Mouse (Mus musculus) limb, embryonic 13.5 days (tissue): Measurements from ENCODE around the gene Bri3bp. TPM values are rescaled to one million over a fixed set of nuclear protein-coding genes. Genes with fewer than 3 reads are reported as not detected.
"Not testable (repeated sequence)": the region's sequence is repeated elsewhere in the genome, so short reads cannot be mapped to it uniquely, and the experiment has no call there.

Experiments used
- ATAC-seq: fragments of 200-750 bp; cut with Nextera tagmentation; 2 replicates; pipeline ENCODE4 v1.8.0; 2017; ENCODE audit warnings: low read depth, moderate number of reproducible peaks, moderate TSS enrichment; ENCODE audit not compliant: low FRiP score
- H3K27ac ChIP-seq: fragments of 300-500 bp; sonication (generic); 2 replicates; pipeline ENCODE4 v1.5.1; 2015; ENCODE audit warnings: inconsistent platforms, mild to moderate bottlenecking, moderate library complexity
- H3K27me3 ChIP-seq: fragments of 300-500 bp; sonication (generic); 2 replicates; pipeline ENCODE4 v1.6.1; 2015; ENCODE audit warnings: mild to moderate bottlenecking, inconsistent platforms
- H3K36me3 ChIP-seq: fragments of 300-500 bp; sonication (generic); 2 replicates; pipeline ENCODE4 v1.6.1; 2015; ENCODE audit warnings: inconsistent platforms, mild to moderate bottlenecking, moderate library complexity
- H3K4me1 ChIP-seq: fragments of 300-500 bp; sonication (generic); 2 replicates; pipeline ENCODE4 v1.6.1; 2015; ENCODE audit warnings: inconsistent platforms
- H3K4me2 ChIP-seq: fragments of 300-500 bp; sonication (generic); replicated peaks from 2 replicates; pipeline ENCODE4 v1.6.1; 2015; ENCODE audit warnings: inconsistent platforms, mild to moderate bottlenecking, moderate library complexity
- H3K4me3 ChIP-seq: fragments of 300-500 bp; sonication (generic); 2 replicates; pipeline ENCODE4 v1.5.1; 2015; ENCODE audit warnings: moderate library complexity, mild to moderate bottlenecking, inconsistent platforms
- H3K9ac ChIP-seq: fragments of 300-500 bp; sonication (generic); 2 replicates; pipeline ENCODE4 v1.6.1; 2015; ENCODE audit warnings: mild to moderate bottlenecking, inconsistent platforms
- H3K9me3 ChIP-seq: fragments of 300-500 bp; sonication (generic); 2 replicates; pipeline ENCODE4 v1.6.1; 2016; ENCODE audit warnings: inconsistent platforms
- WGBS: fragments of 180-500 bp; shearing (Covaris S2); methylation state at CpG from one replicate; pipeline ENCODE4 v1.1.7; 2015; 5-methylcytosine and 5-hydroxymethylcytosine counted together
- polyA plus RNA-seq: library from polyadenylated mRNA; unstranded; fragments of >200 nt; fragmentation: Nextera tagmentation; extraction: Ambion mirVana; gene quantifications from 2 replicates; pipeline ENCODE4 v1.2.1, GENCODE M21; 2015

Gene Bri3bp
- polyA plus RNA-seq: 37.3 and 38.1 TPM in 2 replicates

DNA sequence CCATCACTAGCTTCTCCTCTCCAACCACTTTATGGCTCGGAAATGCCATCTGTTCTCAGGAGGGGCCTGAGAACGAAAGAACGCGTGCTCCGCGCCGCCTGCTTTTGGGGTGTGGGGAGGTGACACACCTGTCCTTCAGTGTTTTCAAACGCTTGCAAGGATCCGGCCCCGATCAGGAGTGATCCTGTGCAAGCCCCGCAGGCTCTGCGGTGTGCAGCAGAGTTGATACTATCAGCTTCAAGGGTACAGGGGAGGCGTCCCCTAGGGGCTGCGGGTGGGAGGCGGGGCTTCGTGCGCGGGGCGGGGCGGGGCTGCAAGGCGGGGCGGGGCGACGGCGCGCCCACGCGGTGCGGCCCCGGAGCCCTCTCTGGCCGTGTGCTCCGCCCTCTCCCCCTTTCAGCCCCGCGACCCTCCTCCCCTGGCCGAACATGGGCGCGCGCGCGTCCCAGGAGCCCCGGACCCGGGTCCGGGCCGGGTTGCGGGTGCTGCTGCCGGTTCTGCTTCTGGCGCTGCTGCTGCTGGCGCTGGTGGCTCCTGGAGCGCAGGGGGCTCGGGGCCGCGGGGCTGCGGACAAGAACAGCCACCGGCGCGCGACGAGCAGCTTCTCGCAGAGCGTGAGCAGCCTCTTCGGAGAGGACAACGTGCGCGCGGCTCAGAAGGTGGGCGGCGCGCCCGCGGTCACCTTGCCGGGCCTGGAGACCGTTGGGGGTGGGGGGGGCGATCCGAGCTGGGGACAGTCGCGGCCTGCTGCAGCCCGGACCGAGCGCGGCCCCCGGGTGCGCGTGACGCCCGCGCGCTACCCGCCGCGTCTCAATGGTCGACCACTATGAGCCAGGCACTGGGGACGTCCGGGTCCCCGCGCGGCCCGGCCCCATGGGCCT, at the start of gene Bri3bp:
Bri3bp (plus strand) TSS at position 335 of the 881 bp plus-strand sequence.
- Histone ChIP-seq H3K4me2 (peak within 1 kb of the TSS; percentile 86), H3K9me3 (no peaks in the 10 kb centered on the region)
- WGBS: under 1% methylated on average over 87 of the region's 97 CpGs

DNA sequence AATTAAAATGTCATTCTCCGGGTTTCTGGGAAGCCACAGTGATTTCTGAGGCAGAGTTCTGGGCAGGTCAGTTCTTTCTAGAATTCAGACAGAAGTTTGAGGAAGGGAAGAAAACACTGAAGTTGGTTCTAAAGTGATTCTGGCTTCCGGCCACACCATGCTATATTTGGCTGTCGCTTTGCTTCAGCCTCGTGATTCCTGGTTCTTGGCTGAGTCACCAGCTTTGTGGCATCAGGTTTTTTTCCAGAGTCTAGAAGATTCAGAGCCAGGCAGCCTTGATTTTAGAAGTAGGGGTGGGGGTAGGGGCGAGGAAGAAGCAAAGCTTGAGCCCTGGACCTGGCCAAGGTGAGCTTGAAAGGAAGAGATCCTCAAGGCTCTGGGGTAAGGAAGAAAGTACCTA, 49.8 kb upstream of the Bri3bp start:
- Histone ChIP-seq H3K9me3 (no peaks in the 10 kb centered on the region), H3K27me3 (no peaks in the 10 kb centered on the region), H3K4me1 (peaks cover 35% of the 10 kb centered on the region), H3K4me3 (no peak overlapping the region), H3K4me2 (no peak overlapping the region), H3K9ac (no peak overlapping the region), H3K36me3 (peaks cover 4% of the 10 kb centered on the region; the same call in 1 of the 2 replicates), H3K27ac (no peak overlapping the region; the same call in 1 of the 2 replicates)
- 85% methylated on average over 5 of the region's 5 CpGs for WGBS
- ATAC-seq: no peak

More for the DNA sequence above, at the start of gene Bri3bp:
- H3K36me3 ChIP-seq: peaks cover 4% of the 10 kb centered on the region
- peak within 1 kb of the TSS; percentile 92 for H3K4me3 ChIP-seq
- peak within 1 kb of the TSS; percentile 77 for H3K27ac ChIP-seq
- peaks cover 16% of the 10 kb centered on the region for H3K4me1 ChIP-seq
- no peaks in the 10 kb centered on the region for H3K27me3 ChIP-seq
- H3K9ac ChIP-seq: peak within 1 kb of the TSS; percentile 86
- ATAC-seq: peak; percentile 89

DNA sequence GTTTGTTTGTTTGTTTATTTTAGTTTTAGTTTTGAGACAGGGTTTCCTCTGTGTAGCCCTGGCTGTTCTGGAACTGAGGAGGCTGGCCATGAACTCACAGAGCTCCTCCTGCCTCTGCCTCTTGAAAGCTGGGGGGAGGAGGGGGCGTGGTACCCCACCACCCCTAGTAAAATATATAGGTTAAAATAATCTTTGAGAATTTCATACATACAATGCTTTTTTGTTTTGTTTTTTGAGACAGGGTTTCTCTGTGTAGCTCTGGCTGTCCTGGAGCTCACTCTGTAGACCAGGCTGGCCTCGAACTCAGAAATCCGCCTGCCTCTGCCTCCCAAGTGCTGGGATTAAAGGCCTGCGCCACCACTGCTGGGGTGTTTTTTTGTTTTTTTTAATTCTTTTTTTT, 49.2 kb upstream of the Bri3bp start:
- WGBS: 93% methylated on average over 4 of the region's 4 CpGs

DNA sequence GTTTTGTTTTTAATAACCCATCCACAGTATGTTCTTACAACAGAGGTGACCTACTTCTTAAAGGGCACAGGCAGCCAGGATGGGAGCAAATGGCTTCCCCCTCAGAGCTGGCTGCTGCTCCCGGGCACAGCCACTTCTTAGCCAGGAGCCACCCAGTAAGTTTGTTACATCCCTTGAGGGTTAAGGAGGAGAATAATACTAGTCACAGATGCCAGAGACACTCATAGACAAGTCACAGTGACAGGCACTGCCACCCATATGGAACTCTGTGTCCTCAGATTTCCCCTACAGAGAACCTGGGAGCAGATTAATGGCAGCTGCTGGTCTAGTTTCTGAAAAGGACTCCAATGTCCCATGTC, 48.8 kb upstream of the Bri3bp start:
- ATAC-seq: no peak
- peaks cover 35% of the 10 kb centered on the region for H3K4me1 ChIP-seq
- H3K4me3 ChIP-seq: peak overlapping the region; percentile 14; the same call in 1 of the 2 replicates
- no peaks in the 10 kb centered on the region for H3K9me3 ChIP-seq
- peak overlapping the region; percentile 99 for H3K27ac ChIP-seq
- H3K4me2 ChIP-seq: peak overlapping the region; percentile 70
- peak overlapping the region; percentile 53 for H3K9ac ChIP-seq
- 39% methylated on average over 1 of the region's 1 CpGs for WGBS
- H3K27me3 ChIP-seq: no peaks in the 10 kb centered on the region; the same call in 1 of the 2 replicates
- H3K36me3 ChIP-seq: peaks cover 4% of the 10 kb centered on the region; the same call in 1 of the 2 replicates

More for the DNA sequence above, 49.2 kb upstream of the Bri3bp start:
- H3K27me3 ChIP-seq, H3K9me3 ChIP-seq, H3K9ac ChIP-seq, H3K4me3 ChIP-seq, H3K4me2 ChIP-seq, ATAC-seq, H3K36me3 ChIP-seq: not testable (repeated sequence)
- Histone ChIP-seq H3K4me1 (peaks cover 35% of the 10 kb centered on the region), H3K27ac (peak overlapping the region; percentile 99)

DNA sequence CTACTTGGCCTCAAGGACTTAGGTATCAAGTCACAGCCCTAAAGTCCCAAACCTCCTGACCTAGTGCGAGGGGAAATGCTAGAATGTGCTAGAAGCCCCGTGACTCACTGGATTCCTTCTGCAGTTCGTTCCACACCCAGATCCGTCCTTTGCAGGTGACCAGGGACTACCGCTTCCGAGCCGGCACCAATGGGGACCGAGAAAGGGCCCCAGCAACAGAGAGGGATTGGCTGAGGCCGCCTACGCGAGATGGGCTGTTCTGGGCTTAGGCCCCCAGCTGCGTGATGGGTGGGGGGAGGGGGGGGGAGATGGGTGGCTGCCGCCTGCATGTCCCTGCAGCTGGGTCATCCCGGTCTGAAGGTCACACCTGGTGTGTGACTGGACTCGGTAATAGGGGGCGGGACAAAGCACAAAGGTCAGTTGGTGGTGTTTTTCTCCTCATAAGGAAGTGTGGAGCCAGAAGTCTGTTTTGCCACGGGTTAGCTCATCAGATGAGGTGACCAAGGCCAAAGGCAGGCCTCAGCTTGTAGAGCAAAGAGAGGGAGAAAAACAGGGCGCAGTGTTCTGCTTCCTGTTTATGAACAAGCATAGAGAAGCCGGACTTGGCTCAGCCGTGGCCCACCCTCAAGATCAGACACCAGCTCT, 48.3 kb upstream of the Bri3bp start:
- ATAC-seq: peak; percentile 93
- Histone ChIP-seq H3K27me3 (no peaks in the 10 kb centered on the region; the same call in 1 of the 2 replicates), H3K27ac (peak overlapping the region; percentile 99), H3K9ac (peak overlapping the region; percentile 67), H3K4me1 (peaks cover 35% of the 10 kb centered on the region), H3K9me3 (no peaks in the 10 kb centered on the region), H3K4me2 (peak overlapping the region; percentile 70), H3K4me3 (peak overlapping the region; percentile 45), H3K36me3 (peaks cover 4% of the 10 kb centered on the region; the same call in 1 of the 2 replicates)
- under 1% methylated on average over 20 of the region's 20 CpGs for WGBS

DNA sequence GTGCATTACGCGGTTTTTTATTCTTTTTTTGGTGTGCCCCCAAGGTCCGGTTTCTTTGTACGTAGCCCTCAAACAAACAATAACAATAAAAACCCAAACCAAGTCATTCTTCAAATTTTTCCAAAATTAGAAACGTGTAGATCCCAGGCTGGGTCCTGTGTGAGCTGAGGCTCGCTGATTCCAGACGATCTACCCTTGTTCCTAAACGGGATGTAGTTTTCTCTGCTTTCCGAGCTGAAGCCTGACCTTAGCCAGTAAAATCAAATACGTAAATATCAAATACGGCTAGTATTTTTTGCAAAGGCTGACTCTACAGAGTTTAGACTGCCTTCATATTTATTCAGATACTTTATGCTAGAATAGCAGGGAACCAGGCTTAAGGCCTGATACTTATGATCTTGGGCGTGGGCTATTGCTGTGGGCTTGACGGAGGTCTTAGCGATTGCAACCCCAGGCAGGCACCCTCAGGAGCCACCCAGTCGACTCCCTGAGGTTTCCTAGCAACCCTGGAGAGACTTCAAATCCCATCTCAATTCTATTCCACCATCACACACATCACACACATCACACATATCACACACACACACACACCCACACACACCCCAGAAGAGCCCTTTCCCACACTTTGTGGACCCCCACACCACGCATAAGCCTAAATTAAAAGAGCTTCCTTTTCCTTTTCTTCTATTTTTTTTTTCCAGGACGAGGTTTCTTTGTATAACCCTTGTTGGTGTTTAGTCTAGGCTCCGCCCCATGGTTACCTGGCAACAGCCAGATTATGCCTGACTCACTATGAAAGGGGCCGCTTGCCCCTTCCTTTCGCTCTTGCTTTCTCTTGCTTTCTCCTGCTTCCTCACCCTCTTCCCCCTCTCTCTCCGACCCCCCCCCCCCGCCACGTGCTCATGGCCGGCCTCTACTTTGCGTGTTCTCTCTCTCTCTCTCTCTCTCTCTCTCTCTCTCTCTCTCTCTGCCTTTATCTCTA, 47.5 kb upstream of the Bri3bp start:
- 15% methylated on average over 24 of the region's 25 CpGs for WGBS
- ATAC-seq: peak; percentile 39; the same call in 1 of the 2 replicates

DNA sequence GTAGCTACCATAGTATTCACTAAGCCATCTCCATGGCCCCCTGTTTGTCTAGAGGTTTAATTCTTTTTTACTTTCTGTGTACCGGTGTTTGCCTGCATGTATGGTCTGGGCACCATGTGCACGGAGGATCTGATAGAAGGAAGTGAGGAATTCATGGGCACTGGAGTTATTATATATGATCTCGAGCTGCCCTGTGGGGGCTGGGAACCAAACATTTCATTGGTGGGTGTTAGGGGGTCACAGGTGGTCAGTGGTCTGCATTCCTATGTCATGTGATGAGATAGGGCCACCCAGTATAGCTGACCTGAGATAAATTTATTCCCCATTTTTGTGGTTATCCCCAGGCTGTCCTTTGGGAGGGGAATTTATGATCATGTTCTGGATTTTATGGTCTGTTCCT, 46.4 kb upstream of the Bri3bp start:
- Histone ChIP-seq H3K36me3 (no peaks in the 10 kb centered on the region), H3K9me3 (no peaks in the 10 kb centered on the region), H3K9ac (no peak overlapping the region), H3K27ac (peak overlapping the region; percentile 99), H3K27me3 (no peaks in the 10 kb centered on the region; the same call in 1 of the 2 replicates), H3K4me2 (peak overlapping the region; percentile 70), H3K4me3 (no peak overlapping the region), H3K4me1 (peaks cover 28% of the 10 kb centered on the region)
- 51% methylated on average over 3 of the region's 3 CpGs for WGBS
- ATAC-seq: no peak

More for the DNA sequence above, 47.5 kb upstream of the Bri3bp start:
- no peaks in the 10 kb centered on the region for H3K36me3 ChIP-seq
- peak overlapping the region; percentile 99 for H3K27ac ChIP-seq
- H3K4me2 ChIP-seq: peak overlapping the region; percentile 70
- H3K9me3 ChIP-seq: no peaks in the 10 kb centered on the region
- peak overlapping the region; percentile 45 for H3K4me3 ChIP-seq
- H3K9ac ChIP-seq: peak overlapping the region; percentile 67
- no peaks in the 10 kb centered on the region; the same call in 1 of the 2 replicates for H3K27me3 ChIP-seq
- H3K4me1 ChIP-seq: peaks cover 28% of the 10 kb centered on the region

DNA sequence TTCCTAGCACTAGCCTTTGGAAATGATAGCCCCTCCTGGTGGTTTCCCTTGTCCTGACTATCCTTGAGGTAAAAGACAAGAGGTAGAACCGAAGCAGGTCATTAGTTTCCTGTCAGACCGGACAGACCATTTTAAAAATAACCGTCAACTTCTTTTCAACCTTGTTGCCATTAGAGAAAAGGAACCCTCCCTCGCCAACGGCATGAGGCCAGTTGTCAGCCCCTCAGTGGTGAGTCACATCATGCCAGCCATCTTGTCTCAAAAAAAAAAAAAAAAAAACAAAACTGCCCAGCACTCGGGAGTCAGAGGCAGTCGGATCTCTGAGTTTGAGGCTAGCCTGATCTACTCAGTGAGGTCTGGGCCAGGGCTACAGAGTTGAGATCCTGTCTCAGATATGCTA, 40.5 kb upstream of the Bri3bp start:
- peaks cover 7% of the 10 kb centered on the region for H3K27me3 ChIP-seq
- H3K4me2 ChIP-seq: no peak overlapping the region
- H3K36me3 ChIP-seq: no peaks in the 10 kb centered on the region
- peaks cover 3% of the 10 kb centered on the region; the same call in 1 of the 2 replicates for H3K4me1 ChIP-seq
- no peak for ATAC-seq
- no peaks in the 10 kb centered on the region for H3K9me3 ChIP-seq
- H3K27ac ChIP-seq: no peak overlapping the region
- WGBS: 60% methylated on average over 7 of the region's 7 CpGs
- no peak overlapping the region for H3K4me3 ChIP-seq
- no peak overlapping the region for H3K9ac ChIP-seq

DNA sequence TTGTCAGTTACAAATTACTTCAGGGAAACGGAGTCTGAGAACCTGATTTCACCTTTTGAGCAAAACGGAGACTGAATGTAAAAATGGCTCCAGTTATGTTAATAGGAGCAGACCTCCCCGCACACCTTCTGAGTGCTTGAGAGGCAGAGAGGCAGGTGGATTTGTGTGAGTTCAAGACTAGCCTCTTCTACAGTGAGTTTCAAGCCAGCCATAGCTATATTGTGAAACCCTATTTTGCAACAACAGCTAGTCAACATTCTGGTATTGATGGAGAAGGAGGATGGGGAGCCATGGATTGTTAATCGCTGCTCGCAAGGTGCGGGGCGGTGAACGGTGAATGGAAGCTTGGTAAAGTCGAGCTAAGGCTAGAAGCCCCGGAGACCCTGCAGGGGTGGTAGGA, 38.9 kb upstream of the Bri3bp start:
- Histone ChIP-seq H3K9me3 (no peaks in the 10 kb centered on the region), H3K4me3 (no peak overlapping the region), H3K27ac (no peak overlapping the region), H3K27me3 (peaks cover 7% of the 10 kb centered on the region; the same call in 1 of the 2 replicates), H3K9ac (no peak overlapping the region), H3K36me3 (no peaks in the 10 kb centered on the region), H3K4me2 (no peak overlapping the region), H3K4me1 (peaks cover 12% of the 10 kb centered on the region)
- WGBS: 52% methylated on average over 10 of the region's 10 CpGs
- no peak for ATAC-seq

DNA sequence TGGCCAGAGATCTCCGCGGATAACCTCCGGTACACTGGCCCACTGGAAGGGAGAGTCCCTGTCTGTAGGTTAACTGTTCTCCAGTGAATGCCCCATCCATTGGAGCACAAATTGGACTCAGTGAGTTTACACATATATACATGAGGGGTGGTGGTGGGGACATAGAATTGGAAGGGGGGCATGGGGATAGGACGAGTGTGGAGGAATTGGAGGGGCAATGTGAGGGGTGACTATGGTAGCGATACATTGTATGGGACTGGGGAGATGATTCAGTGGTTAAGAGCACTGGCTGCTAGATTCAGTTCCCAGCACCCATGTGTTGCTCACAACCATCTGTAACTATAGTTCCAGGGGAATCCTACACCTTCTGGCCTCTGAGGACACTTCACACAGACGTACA, 38.4 kb upstream of the Bri3bp start:
- ATAC-seq: no peak
- Histone ChIP-seq H3K9me3 (no peaks in the 10 kb centered on the region), H3K36me3 (no peaks in the 10 kb centered on the region), H3K4me1 (peaks cover 13% of the 10 kb centered on the region), H3K4me3 (no peak overlapping the region), H3K27ac (no peak overlapping the region), H3K27me3 (peaks cover 7% of the 10 kb centered on the region; the same call in 1 of the 2 replicates), H3K4me2 (no peak overlapping the region), H3K9ac (no peak overlapping the region)
- WGBS: 56% methylated on average over 6 of the region's 6 CpGs
